Mouse (Mus musculus): ENCODE measurements around the gene Ugt1a8. TPM values are rescaled to one million over a fixed set of nuclear protein-coding genes. Genes with fewer than 3 reads are reported as not detected.
"Not testable (repeated sequence)": the region's sequence is repeated elsewhere in the genome, so short reads cannot be mapped to it uniquely, and the experiment has no call there.

Gene Ugt1a8
- polyA plus RNA-seq, 1 experiment from 2014 or later, result not detected

- not testable (repeated sequence) for H3K9me3 ChIP-seq; H3K27me3 ChIP-seq; H3K4me3 ChIP-seq; H3K36me3 ChIP-seq; H3K9ac ChIP-seq; H3K4me2 ChIP-seq; ATAC-seq (ENCODE audit: low FRiP score); H3K4me1 ChIP-seq (replicated peaks); H3K27ac ChIP-seq
- no CpG with 5 or more reads among the region's 1 CpGs for WGBS
These were observed 33.9 kb downstream of the Ugt1a8 start for GRCm38 (mm10) chr1:88121521-88121920.

GRCm38 (mm10) chr1:88125827-88126360, 38.3 kb downstream of the Ugt1a8 start:
- not testable (repeated sequence) for H3K4me2 ChIP-seq; H3K4me1 ChIP-seq (replicated peaks); ATAC-seq (ENCODE audit: low FRiP score); H3K27me3 ChIP-seq; H3K27ac ChIP-seq; H3K36me3 ChIP-seq; H3K4me3 ChIP-seq; H3K9ac ChIP-seq; H3K9me3 ChIP-seq
- 83% methylated on average over 4 of the region's 4 CpGs for WGBS

- H3K4me1 ChIP-seq (replicated peaks); ATAC-seq (ENCODE audit: low FRiP score); H3K9ac ChIP-seq; H3K27ac ChIP-seq; H3K27me3 ChIP-seq; H3K9me3 ChIP-seq; H3K4me3 ChIP-seq; H3K4me2 ChIP-seq; H3K36me3 ChIP-seq: not testable (repeated sequence)
- WGBS, result 83% methylated on average over 2 of the region's 2 CpGs
These were observed 41.5 kb downstream of the Ugt1a8 start for GRCm38 (mm10) chr1:88129091-88129490.

GRCm38 (mm10) chr1:88130223-88130622, 42.6 kb downstream of the Ugt1a8 start:
- 90% methylated on average over 1 of the region's 1 CpGs for whole genome bisulfite sequencing
- not testable (repeated sequence) for H3K27ac ChIP-seq; H3K4me3 ChIP-seq; H3K4me2 ChIP-seq; H3K9ac ChIP-seq; H3K9me3 ChIP-seq; H3K27me3 ChIP-seq; H3K36me3 ChIP-seq; ATAC-seq (ENCODE audit: low FRiP score); H3K4me1 ChIP-seq (replicated peaks)

- no peak overlapping the region for H3K4me3 ChIP-seq
- H3K36me3 ChIP-seq, result no peaks in the 10 kb centered on the region
- peaks cover 7% of the 10 kb centered on the region; the same call in 1 of the 2 replicates for H3K4me1 ChIP-seq (replicated peaks)
- H3K27ac ChIP-seq, result peak overlapping the region; percentile 67
- no peak overlapping the region for H3K9ac ChIP-seq
- H3K27me3 ChIP-seq, result no peaks in the 10 kb centered on the region
- 58% methylated on average over 3 of the region's 3 CpGs for WGBS
- peak; percentile 57 for ATAC-seq (ENCODE audit: low FRiP score)
- H3K9me3 ChIP-seq, result no peaks in the 10 kb centered on the region
- no peak overlapping the region for H3K4me2 ChIP-seq
These were observed 46.4 kb downstream of the Ugt1a8 start for GRCm38 (mm10) chr1:88133908-88134456.

- 44% methylated on average over 5 of the region's 5 CpGs for WGBS
- not testable (repeated sequence) for H3K4me3 ChIP-seq; H3K36me3 ChIP-seq; H3K4me1 ChIP-seq (replicated peaks); H3K9me3 ChIP-seq; H3K4me2 ChIP-seq; H3K27me3 ChIP-seq; H3K9ac ChIP-seq
- ATAC-seq (ENCODE audit: low FRiP score), result peak; percentile 72
- H3K27ac ChIP-seq, result peak within 1 kb of the TSS; percentile 67
These were observed 46.9 kb downstream of the Ugt1a8 start, which contains the start of gene Ugt1a6a for GRCm38 (mm10) chr1:88134457-88135011. Gene Ugt1a6a, plus strand, starts transcription at chr1:88134809.

GRCm38 (mm10) chr1:88135229-88135904, 47.8 kb downstream of the Ugt1a8 start:
- H3K4me2 ChIP-seq; H3K9ac ChIP-seq; H3K27me3 ChIP-seq; H3K4me1 ChIP-seq (replicated peaks); ATAC-seq (ENCODE audit: low FRiP score); H3K27ac ChIP-seq; H3K9me3 ChIP-seq; H3K36me3 ChIP-seq; H3K4me3 ChIP-seq: not testable (repeated sequence)
- WGBS, result 87% methylated on average over 6 of the region's 6 CpGs

GRCm38 (mm10) chr1:88136646-88137045, 49.0 kb downstream of the Ugt1a8 start:
- WGBS, result 71% methylated on average over 2 of the region's 2 CpGs
- H3K9me3 ChIP-seq, result no peaks in the 10 kb centered on the region
- no peak for ATAC-seq (ENCODE audit: low FRiP score)

GRCm38 (mm10) chr1:88137264-88137663, 49.7 kb downstream of the Ugt1a8 start:
- Histone ChIP-seq H3K9ac (no peak overlapping the region), H3K27ac (no peak overlapping the region), H3K9me3 (no peaks in the 10 kb centered on the region), H3K4me2 (no peak overlapping the region), H3K36me3 (no peaks in the 10 kb centered on the region), H3K4me1 (replicated peaks) (peaks cover 7% of the 10 kb centered on the region; the same call in 1 of the 2 replicates), H3K4me3 (no peak overlapping the region), H3K27me3 (no peaks in the 10 kb centered on the region)
- 94% methylated on average over 3 of the region's 3 CpGs for WGBS
- ATAC-seq (ENCODE audit: low FRiP score), result no peak

More at GRCm38 (mm10) chr1:88136646-88137045, 49.0 kb downstream of the Ugt1a8 start:
- Histone ChIP-seq H3K9ac (no peak overlapping the region), H3K27me3 (no peaks in the 10 kb centered on the region), H3K27ac (no peak overlapping the region), H3K36me3 (no peaks in the 10 kb centered on the region), H3K4me1 (replicated peaks) (peaks cover 7% of the 10 kb centered on the region; the same call in 1 of the 2 replicates), H3K4me3 (no peak overlapping the region), H3K4me2 (no peak overlapping the region)

GRCm38 (mm10) chr1:88138145-88138544, 50.5 kb downstream of the Ugt1a8 start:
- no peaks in the 10 kb centered on the region for H3K27me3 ChIP-seq
- no peak overlapping the region for H3K4me2 ChIP-seq
- H3K9me3 ChIP-seq, result no peaks in the 10 kb centered on the region
- no peak for ATAC-seq (ENCODE audit: low FRiP score)
- H3K9ac ChIP-seq, result no peak overlapping the region
- no peak overlapping the region for H3K27ac ChIP-seq
- H3K4me3 ChIP-seq, result no peak overlapping the region
- 91% methylated on average over 1 of the region's 1 CpGs for WGBS
- H3K4me1 ChIP-seq (replicated peaks), result peaks cover 7% of the 10 kb centered on the region; the same call in 1 of the 2 replicates
- H3K36me3 ChIP-seq, result no peaks in the 10 kb centered on the region

GRCm38 (mm10) chr1:88140492-88140891, 52.9 kb downstream of the Ugt1a8 start:
- not testable (repeated sequence) for H3K4me3 ChIP-seq; H3K9me3 ChIP-seq; H3K4me2 ChIP-seq; H3K36me3 ChIP-seq; H3K9ac ChIP-seq; ATAC-seq (ENCODE audit: low FRiP score); H3K27me3 ChIP-seq; H3K4me1 ChIP-seq (replicated peaks); H3K27ac ChIP-seq
- WGBS, result 33% methylated on average over 1 of the region's 1 CpGs

GRCm38 (mm10) chr1:88143966-88144675, 56.5 kb downstream of the Ugt1a8 start:
- not testable (repeated sequence) for H3K27me3 ChIP-seq; H3K9me3 ChIP-seq; H3K36me3 ChIP-seq; H3K4me1 ChIP-seq (replicated peaks); H3K4me2 ChIP-seq; H3K27ac ChIP-seq; H3K9ac ChIP-seq; H3K4me3 ChIP-seq; ATAC-seq (ENCODE audit: low FRiP score)
- 0% methylated on average over 5 of the region's 5 CpGs for WGBS

Data from hindbrain, embryonic 13.5 days (tissue).